ENCODE assay signal across 8 mouse cellular contexts in genomic region chr4:133659497-133660192, GRCm38 (mm10). TPM values are rescaled to one million over a fixed set of nuclear protein-coding genes. Genes with fewer than 3 reads are reported as not detected.
DNase-seq lines count a peak whose midpoint lies in the region; ATAC-seq and TF ChIP-seq lines count a peak whose summit lies in the region.

No protein-coding gene starts in this region.

- ATAC-seq in intestine, embryonic 15.5 days, result peak; percentile 75
- ATAC-seq in liver, postnatal 0 days, result peak; percentile 64
- ATAC-seq in neural tube, embryonic 13.5 days (ENCODE audit: low read depth), result peak; percentile 26
- ATAC-seq in erythroblast, adult 5-6 weeks (replicated peaks; ENCODE audit: low FRiP score, poor library complexity, severe bottlenecking), result no peak

- peaks cover 5% of the 10 kb centered on the region; the same call in 1 of the 2 replicates for H3K36me3 ChIP-seq in intestine, embryonic 15.5 days
- H3K36me3 ChIP-seq in liver, postnatal 0 days (replicated peaks; ENCODE audit: insufficient read depth, low read length), result peaks cover 10% of the 10 kb centered on the region; the same call in 1 of the 2 replicates
- H3K36me3 ChIP-seq in neural tube, embryonic 13.5 days, result peaks cover 15% of the 10 kb centered on the region

- no peak for TF ChIP-seq EP300 in liver, postnatal 0 days (IDR thresholded peaks at IDR 0.05; ENCODE audit: low read depth)

- peak overlapping the region; percentile 70 for H3K4me2 ChIP-seq in intestine, embryonic 15.5 days (replicated peaks)
- peak overlapping the region; percentile 64 for H3K4me2 ChIP-seq in liver, postnatal 0 days (ENCODE audit: low read depth, low read length)
- H3K4me2 ChIP-seq in neural tube, embryonic 13.5 days, result peak overlapping the region; percentile 47

- TF ChIP-seq CTCF in brain, embryonic 14.5 days (IDR thresholded peaks at IDR 0.05; ENCODE audit: borderline replicate concordance, extremely low read depth, insufficient read depth, insufficient read length), result no peak
- TF ChIP-seq CTCF in liver, postnatal 0 days (IDR thresholded peaks at IDR 0.05; ENCODE audit: low read depth), result no peak

- no peaks in the 10 kb centered on the region for H3K27me3 ChIP-seq in intestine, embryonic 15.5 days (replicated peaks)
- H3K27me3 ChIP-seq in liver, postnatal 0 days (ENCODE audit: insufficient read depth, low read length), result no peaks in the 10 kb centered on the region
- H3K27me3 ChIP-seq in neural tube, embryonic 13.5 days, result no peaks in the 10 kb centered on the region

- peak overlapping the region; percentile 43 for H3K9ac ChIP-seq in intestine, embryonic 15.5 days
- H3K9ac ChIP-seq in liver, postnatal 0 days (replicated peaks), result peak overlapping the region; percentile 63
- H3K9ac ChIP-seq in neural tube, embryonic 13.5 days, result peak overlapping the region; percentile 55; the same call in 1 of the 2 replicates

- H3K4me3 ChIP-seq in intestine, embryonic 15.5 days (replicated peaks), result peak overlapping the region; percentile 32
- peak overlapping the region; percentile 26 for H3K4me3 ChIP-seq in liver, postnatal 0 days (ENCODE audit: low read depth, low read length)
- peak overlapping the region; percentile 22 for H3K4me3 ChIP-seq in neural tube, embryonic 13.5 days

- peak overlapping the region; percentile 96 for H3K27ac ChIP-seq in intestine, embryonic 15.5 days
- peak overlapping the region; percentile 95 for H3K27ac ChIP-seq in liver, postnatal 0 days (ENCODE audit: low read depth)
- peak overlapping the region; percentile 86 for H3K27ac ChIP-seq in neural tube, embryonic 13.5 days (replicated peaks)

- H3K9me3 ChIP-seq in intestine, embryonic 15.5 days, result no peaks in the 10 kb centered on the region
- H3K9me3 ChIP-seq in liver, postnatal 0 days (ENCODE audit: low read length), result no peaks in the 10 kb centered on the region
- no peaks in the 10 kb centered on the region for H3K9me3 ChIP-seq in neural tube, embryonic 13.5 days

- peak; percentile 60 for DNase-seq in adrenal gland, adult 2 months
- no peak for DNase-seq in adrenal gland, postnatal 25 days
- DNase-seq in brain, embryonic 14.5 days (ENCODE audit: low read depth), result peak; percentile 30
- peak; percentile 36 to 61 for DNase-seq in gastrocnemius, postnatal 36 days
- DNase-seq in liver, postnatal 0 days, result peak; percentile 65

- 9% methylated on average over 15 of the region's 15 CpGs for WGBS in intestine, embryonic 15.5 days
- WGBS in liver, postnatal 0 days (ENCODE audit: insufficient replicate concordance), result 15% methylated on average over 15 of the region's 15 CpGs
- WGBS in neural tube, embryonic 13.5 days, result 11% methylated on average over 15 of the region's 15 CpGs

- intact Hi-C loops in gastrocnemius, postnatal 36 days (cut with DNase I), result no loop called here

- H3K4me1 ChIP-seq in intestine, embryonic 15.5 days (replicated peaks), result peaks cover 38% of the 10 kb centered on the region
- peaks cover 27% of the 10 kb centered on the region for H3K4me1 ChIP-seq in liver, postnatal 0 days (ENCODE audit: insufficient read depth)
- H3K4me1 ChIP-seq in neural tube, embryonic 13.5 days (replicated peaks), result peaks cover 43% of the 10 kb centered on the region

- TF ChIP-seq POLR2A in brain, embryonic 14.5 days (IDR thresholded peaks at IDR 0.05; ENCODE audit: borderline replicate concordance, extremely low read depth, insufficient read depth, insufficient read length, poor library complexity, severe bottlenecking), result no peak

RNA-seq across cellular contexts. Expression of gene Zdhhc18, which starts 9.7 kb away (rescaled TPM):
- 10 to 100 TPM; 18.4 to 24.8 TPM for total RNA-seq in adrenal gland, adult 2 months (2021)
- 31.0 and 32.9 TPM in 2 replicates for polyA plus RNA-seq in adrenal gland, adult 2 months (2012; rRNA removed)
- 20.9 and 23.0 TPM in 2 replicates for total RNA-seq in adrenal gland, postnatal 25 days (2021)
- polyA plus RNA-seq in brain, embryonic 14.5 days (2012; rRNA removed), result 34.4 and 39.9 TPM in 2 replicates
- 10 to 100 TPM; 24.5 to 35.2 TPM for total RNA-seq in gastrocnemius, postnatal 36 days (2021)
- 2.0 and 4.1 TPM in 2 replicates for polyA plus RNA-seq in intestine, embryonic 15.5 days (2015; fragmentation: Nextera tagmentation; extraction: Ambion mirVana)
- polyA plus RNA-seq in liver, postnatal 0 days (2015; fragmentation: Nextera tagmentation; extraction: Ambion mirVana), result 2.1 and 2.6 TPM in 2 replicates
- polyA plus RNA-seq in neural tube, embryonic 13.5 days (2015; fragmentation: Nextera tagmentation; extraction: Ambion mirVana), result 2.8 and 4.3 TPM in 2 replicates
- 4.4 and 8.8 TPM in 2 replicates for total RNA-seq in erythroblast, adult 5-6 weeks (2015; ENCODE audit: low replicate concordance)
- total RNA-seq in erythroblast, adult 5-6 weeks (2017; ENCODE audit: low replicate concordance), result 3.8 and 8.8 TPM in 2 replicates

RNA-seq across cellular contexts. Expression of gene Pigv, which starts 12.8 kb away (rescaled TPM):
- 10 to 100 TPM; 13.0 to 19.7 TPM for total RNA-seq in adrenal gland, adult 2 months (2021)
- 13.4 and 14.0 TPM in 2 replicates for polyA plus RNA-seq in adrenal gland, adult 2 months (2012; rRNA removed)
- total RNA-seq in adrenal gland, postnatal 25 days (2021), result 17.1 and 24.6 TPM in 2 replicates
- 11.7 and 12.8 TPM in 2 replicates for polyA plus RNA-seq in brain, embryonic 14.5 days (2012; rRNA removed)
- 10 to 100 TPM in 1 of 2 experiments, 1 to 10 TPM in 1; 8.4 to 10.4 TPM for total RNA-seq in gastrocnemius, postnatal 36 days (2021)
- polyA plus RNA-seq in intestine, embryonic 15.5 days (2015; fragmentation: Nextera tagmentation; extraction: Ambion mirVana), result 16.9 and 17.7 TPM in 2 replicates
- polyA plus RNA-seq in liver, postnatal 0 days (2015; fragmentation: Nextera tagmentation; extraction: Ambion mirVana), result 5.2 and 5.9 TPM in 2 replicates
- 12.3 and 14.2 TPM in 2 replicates for polyA plus RNA-seq in neural tube, embryonic 13.5 days (2015; fragmentation: Nextera tagmentation; extraction: Ambion mirVana)
- total RNA-seq in erythroblast, adult 5-6 weeks (2015; ENCODE audit: low replicate concordance), result 0.84 and 8.1 TPM in 2 replicates
- 1.1 and 1.7 TPM in 2 replicates for total RNA-seq in erythroblast, adult 5-6 weeks (2017; ENCODE audit: low replicate concordance)

RNA-seq across cellular contexts. Expression of gene Sfn, which starts 57.7 kb away (rescaled TPM):
- total RNA-seq in adrenal gland, adult 2 months (2021), result 1 to 10 TPM; 1.4 to 1.8 TPM
- 2.1 and 3.0 TPM in 2 replicates for polyA plus RNA-seq in adrenal gland, adult 2 months (2012; rRNA removed)
- 1.3 and 1.7 TPM in 2 replicates for total RNA-seq in adrenal gland, postnatal 25 days (2021)
- polyA plus RNA-seq in brain, embryonic 14.5 days (2012; rRNA removed), result 10.0 and 11.9 TPM in 2 replicates
- total RNA-seq in gastrocnemius, postnatal 36 days (2021), result 1 to 10 TPM in 1 of 2 experiments, under 1 TPM in 1; 0.94 to 1.2 TPM
- 47.4 and 51.0 TPM in 2 replicates for polyA plus RNA-seq in intestine, embryonic 15.5 days (2015; fragmentation: Nextera tagmentation; extraction: Ambion mirVana)
- polyA plus RNA-seq in liver, postnatal 0 days (2015; fragmentation: Nextera tagmentation; extraction: Ambion mirVana), result 0.40 and 0.59 TPM in 2 replicates
- polyA plus RNA-seq in neural tube, embryonic 13.5 days (2015; fragmentation: Nextera tagmentation; extraction: Ambion mirVana), result 1.0 and 3.3 TPM in 2 replicates
- 0.84 TPM in 1 of 2 replicates, not detected in the other for total RNA-seq in erythroblast, adult 5-6 weeks (2015; ENCODE audit: low replicate concordance)
- total RNA-seq in erythroblast, adult 5-6 weeks (2017; ENCODE audit: low replicate concordance), result 0.28 and 1.5 TPM in 2 replicates
